Mouse (Mus musculus) MN1 (cell line): ENCODE results near the gene Panx2.

Experiments used
- DNase-seq: peaks from one replicate; pipeline ENCODE4 v3.0.0-alpha.2; 2016; ENCODE audit warnings: low spot score

Gene Panx2

DNA sequence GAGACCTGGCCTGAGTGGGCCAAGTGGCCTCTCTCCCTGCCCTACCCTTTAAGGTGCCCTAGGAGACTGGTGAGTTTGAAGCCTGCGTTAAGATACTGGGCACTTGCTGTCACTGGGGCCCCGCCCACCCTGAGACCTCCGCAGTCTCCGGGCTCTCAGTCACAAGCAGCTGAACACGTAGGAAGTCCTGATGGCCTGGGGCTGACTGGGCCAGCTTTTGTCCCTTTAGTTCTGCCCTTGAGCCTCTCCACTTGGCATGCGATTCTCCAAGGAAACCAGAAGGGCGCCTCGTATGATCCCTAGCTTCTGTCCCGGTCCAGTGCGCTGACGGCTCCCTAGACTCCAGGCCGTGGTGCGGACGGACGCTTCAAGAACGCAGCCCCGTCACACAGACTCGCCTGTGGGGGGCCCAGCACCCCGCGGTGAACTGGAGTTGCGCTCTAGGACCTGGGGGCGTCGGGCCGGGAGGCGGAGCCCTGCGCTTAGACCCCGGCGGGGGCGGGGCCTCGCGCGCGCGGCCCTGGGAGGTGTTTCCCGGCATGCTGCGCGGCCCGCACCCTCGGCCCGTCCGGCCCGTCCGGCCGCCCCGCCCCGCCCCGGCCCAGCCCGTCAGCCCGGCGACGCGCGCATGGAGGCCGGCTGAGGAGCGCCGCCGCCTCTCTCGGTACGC is 16.1 kb downstream of the Panx2 start:
- DNase-seq = peak; percentile 95

DNA sequence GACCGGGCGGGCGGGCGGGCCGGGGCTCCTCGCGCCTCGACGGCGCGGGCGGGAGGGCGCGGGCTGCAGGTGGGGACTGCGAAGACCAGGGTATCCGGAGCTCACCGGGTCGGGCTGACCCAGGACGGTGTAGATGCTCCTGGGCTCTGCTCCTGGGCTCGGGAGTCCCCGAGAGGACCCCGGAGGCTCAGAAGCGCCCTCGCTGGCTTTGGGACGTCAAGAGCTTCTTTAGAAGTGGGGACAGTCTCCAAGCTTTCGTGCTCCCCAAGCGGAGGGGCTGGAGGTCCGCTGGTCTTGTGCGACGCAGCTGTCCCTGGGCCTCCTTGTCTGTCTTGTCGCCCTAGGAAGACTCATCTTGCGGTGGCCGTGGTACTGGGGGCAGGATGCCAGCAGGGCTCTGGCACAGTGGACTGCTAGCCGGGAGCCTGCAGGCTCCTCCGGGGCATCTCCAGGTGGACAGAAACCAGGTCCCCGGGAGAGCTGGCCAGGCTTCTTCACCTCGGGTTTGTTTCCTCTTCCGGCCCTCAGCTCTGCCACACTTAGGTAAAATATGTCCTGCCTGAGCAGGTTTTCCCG is 16.7 kb downstream of the Panx2 start:
- DNase-seq = peak; percentile 71

DNA sequence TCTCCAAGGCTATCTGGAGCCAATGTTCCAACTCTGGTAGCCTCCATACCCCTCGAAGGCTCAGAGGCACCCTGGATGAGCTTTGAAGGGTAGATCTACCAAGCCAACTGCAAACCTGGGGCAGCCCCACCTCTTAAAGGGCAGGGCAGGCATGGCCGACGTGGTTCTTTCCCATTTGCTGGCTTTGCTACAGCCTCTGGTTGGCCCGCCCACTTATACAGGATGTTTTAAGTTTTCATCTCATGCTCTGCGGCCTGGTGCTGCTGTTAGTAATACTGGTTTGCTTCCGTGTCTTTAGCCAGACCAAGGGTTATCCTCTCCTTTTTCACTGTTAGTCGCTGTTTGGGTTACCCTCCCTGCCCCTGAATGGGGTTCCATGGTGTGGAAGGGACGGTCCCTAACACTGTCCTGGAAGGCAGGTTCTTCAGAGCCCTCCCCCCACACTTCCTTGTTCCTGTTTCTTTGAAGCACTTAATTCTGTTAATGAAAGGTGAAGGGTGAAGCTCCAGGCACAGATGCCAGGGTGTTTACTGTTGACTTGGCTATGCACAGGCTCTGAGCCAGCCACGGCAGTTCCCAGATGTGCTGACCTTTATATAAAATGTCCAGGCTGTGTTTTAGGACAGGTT is 18.8 kb downstream of the Panx2 start:
- DNase-seq = peak; percentile 90

DNA sequence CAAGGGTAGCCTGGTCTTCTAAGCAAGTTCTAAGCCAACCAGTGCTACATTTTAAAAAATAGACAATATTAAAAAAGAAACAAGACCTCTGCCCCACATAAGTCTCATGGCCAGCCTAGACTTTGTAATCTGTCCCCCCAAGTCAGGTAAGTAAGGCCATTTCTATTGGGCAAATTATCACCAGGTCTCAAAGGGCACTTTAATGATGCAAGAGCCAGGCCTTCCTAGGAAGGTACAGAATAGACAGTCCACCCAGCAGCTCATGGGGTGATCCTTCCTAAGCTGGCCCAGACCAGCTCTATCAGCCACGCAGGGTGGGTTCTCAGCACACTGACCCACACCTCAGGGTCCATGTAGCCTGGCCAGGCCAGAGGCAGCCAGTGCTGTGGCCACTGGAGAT is 24.4 kb downstream of the Panx2 start:
- DNase-seq = no peak

DNA sequence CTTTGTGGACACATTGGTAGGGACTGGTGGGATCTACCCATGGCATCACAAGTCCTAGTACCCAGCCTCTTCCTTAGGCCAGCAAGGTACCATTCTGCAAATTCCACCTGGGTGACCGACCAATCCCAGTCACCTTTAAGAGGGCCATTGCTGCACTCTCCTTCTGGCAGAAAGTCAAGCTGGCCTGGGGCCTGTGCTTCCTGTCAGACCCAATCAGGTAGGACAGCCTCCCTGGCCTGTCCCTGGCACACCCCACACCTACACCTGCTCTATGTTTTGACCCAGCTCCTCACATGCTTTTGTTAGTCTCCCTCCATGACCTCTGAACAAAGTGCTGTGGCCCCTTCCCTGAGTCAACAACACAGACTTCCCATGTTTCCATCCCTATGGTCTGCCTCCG is 25.3 kb downstream of the Panx2 start:
- no peak for DNase-seq

DNA sequence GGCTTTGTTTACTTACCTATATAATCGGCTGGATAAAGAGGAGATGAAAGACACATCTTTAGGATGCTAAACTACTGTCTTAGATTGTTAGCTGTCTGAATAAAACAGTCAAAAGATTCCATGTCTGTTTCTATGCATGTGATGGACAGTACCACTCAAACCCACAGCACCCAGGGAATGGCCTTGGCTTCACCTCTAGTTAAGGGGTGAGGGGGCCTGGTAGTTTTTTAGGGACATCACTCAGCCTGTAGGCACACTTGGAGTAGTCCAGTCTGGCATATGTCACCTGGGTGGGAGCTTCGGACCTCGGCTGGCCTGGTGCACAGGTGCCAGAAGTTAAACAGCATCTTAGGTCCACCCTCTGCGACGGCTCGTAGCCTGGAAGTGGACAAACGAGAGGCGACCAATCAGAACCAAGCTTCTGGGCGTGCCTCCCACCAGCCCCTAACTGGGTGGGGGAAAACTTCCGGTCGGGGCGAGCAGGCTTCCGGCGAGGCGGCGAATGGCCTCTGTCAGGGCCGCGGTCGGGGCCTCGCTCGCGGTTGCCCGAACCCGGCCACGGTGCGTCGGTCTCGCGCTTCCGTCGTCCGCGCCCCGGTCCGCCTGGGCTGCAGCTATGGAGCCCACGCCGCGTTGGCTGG is 29.2 kb downstream of the Panx2 start, which contains the start of gene Selenoo:
Gene Selenoo (plus strand): TSS at position 478 of the 641 bp plus-strand sequence.
- peak; percentile 95 for DNase-seq

DNA sequence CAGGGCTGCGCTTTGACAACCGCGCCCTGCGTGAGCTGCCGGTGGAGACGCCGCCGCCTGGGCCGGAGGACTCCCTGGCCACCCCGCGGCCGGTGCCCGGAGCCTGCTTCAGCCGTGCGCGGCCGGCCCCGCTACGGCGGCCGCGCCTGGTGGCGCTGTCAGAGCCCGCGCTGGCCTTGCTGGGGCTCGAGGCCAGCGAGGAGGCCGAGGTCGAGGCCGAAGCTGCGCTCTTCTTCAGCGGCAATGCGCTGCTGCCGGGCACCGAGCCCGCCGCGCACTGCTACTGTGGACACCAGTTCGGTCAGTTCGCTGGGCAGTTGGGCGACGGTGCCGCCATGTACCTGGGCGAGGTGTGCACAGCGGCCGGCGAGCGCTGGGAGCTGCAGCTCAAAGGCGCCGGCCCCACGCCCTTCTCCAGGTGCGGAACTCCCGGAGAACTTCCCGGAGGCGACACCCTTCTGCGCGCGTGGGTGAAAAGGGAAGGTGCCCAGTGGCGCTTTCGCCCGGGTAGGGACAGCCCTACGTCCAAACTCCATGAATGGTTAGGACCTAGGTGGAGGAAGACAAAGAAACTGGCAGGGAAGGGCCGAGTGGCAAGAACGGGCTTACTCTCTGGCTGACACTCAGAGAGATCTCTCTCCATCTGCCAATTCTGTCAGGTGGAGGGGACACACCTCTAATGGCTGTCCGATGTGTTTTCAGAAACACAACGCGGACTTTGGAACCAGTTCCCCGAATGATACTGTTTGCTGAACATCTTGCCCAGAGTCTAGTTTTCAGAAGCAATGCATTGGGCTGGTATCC is 29.9 kb downstream of the Panx2 start:
- peak; percentile 70 for DNase-seq

DNA sequence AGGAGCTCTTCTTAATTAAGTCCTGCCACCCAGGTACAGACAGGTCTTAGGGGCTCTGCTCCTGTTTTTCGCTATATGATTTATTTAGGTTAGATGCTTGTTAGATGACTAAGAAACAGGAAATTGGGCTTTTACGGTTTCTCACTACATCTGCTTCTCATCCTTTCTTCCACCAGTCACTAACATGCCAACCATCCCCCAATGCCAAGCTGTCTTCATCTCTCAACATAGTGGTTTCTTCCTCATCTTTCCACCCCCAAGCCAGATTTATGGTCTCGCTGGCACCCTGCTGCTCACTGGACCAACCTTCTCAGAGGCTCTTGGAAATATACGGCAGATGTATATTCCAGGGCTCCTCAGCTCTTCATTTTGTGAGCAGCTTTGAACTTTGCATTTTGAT is 31.1 kb downstream of the Panx2 start:
- DNase-seq = peak; percentile 51

DNA sequence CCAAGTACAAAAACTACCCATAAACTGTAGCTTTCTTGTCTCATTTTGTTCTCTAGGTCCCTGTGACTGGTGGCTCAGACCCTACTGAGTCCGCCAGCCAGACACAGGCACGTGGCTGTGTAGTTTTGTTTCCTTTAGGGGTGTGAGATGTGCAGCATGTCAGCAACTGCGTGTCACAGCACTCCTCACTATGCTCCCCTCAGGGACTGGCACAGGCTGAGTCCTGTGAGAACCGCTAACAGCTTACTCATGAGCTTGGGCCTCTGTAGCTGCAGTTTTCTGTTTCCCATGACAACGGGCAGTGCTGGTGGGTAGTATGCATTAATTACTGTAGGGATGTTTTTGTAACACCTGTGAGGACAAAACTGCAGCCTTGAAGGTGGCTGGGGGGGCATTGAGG is 32.6 kb downstream of the Panx2 start:
- no peak for DNase-seq

DNA sequence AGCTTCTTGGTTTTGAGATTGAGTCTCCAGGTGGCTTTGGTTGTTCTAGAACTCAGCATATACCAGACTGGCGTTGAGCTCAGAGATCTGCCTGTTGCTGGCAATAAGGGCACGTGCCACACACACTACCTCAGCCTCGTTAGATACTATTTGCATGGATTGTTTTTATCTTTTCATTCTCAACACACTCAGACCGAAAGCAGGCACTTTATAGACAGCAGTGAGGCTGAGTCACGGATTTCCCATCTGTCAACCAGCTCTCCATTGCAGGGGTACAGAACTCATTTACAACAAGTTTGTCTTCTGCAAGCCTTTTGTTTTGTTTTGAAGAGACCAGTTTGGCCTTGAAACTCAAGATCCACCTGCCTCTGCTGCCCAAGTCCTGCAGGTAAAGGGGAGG is 37.9 kb downstream of the Panx2 start:
- DNase-seq = no peak

DNA sequence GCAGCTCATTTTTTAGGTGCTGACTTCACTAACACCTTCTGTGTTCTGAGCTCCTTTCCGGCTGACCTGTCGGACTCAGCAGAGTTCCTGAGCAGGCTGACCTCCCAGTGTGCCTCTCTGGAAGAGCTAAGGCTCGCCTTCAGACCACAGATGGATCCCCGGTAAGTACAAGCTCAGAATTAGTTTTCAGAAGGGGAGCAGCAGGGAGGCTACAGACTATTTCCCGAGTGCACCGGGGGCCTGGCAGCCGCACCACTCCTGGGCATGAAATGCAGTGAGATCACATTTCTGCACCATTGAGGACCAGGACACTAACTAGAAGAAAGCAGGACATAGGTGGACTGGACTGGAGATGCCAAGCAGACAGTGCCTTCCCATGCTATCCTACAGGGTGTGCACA is 39.1 kb downstream of the Panx2 start:
- no peak for DNase-seq

DNA sequence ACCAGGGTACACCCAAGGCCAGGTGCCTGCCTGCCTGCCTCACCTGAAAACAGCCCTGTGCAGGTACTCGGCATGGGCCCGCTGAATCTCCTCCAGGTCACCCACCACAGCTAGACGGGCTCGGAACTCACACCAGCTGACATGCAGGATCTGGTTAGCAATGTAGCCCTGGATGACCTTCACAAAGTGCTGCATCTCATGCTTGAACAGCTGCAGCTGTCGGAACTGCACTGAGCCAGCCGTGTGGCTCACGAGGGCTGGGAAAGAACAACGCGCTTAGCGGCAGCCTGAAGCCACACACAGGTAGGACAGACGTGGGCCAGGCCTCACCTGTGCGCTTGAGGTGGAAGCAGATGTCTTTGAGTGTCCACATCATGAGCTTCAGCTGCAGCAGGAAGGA is 41.3 kb downstream of the Panx2 start:
- no peak for DNase-seq

DNA sequence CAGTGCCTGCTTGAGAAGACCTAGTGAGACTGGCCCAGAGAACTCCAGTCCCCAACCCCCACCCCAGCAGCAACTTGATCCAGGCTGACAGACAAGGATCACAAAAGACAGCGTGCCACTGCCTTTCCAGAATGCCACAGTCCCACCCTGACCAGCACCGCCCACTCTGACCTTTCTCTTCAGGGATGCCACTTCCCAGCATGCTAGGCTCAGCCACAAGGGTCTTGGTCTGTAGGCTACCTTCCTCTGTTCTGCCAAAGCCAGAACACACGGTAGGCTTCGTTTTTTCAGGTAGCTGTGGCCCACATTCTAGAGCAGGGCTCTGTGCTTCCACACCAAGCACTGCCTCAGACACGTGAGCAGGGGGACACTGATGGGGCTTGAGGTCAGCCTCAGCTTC is 43.1 kb downstream of the Panx2 start:
- DNase-seq = no peak

DNA sequence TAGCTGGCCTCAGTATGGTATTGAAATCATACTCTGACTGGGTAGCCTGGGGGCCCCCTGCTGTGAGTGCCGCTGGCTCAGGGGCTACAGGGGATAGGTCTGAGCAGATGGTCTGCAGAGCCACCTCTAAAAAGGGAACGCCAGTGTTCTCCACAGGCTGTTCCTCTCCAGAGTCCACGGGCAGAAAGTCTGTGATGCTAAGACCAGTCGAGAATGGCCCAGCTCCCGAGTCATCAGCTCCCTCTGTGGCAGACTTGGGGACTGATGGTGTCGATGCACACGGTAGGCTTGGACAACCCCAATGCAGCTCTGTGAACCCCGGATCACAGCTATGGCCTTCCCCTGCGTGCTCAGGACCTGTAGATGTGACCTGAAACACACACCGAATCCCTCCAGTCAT is 44.4 kb downstream of the Panx2 start:
- no peak for DNase-seq

DNA sequence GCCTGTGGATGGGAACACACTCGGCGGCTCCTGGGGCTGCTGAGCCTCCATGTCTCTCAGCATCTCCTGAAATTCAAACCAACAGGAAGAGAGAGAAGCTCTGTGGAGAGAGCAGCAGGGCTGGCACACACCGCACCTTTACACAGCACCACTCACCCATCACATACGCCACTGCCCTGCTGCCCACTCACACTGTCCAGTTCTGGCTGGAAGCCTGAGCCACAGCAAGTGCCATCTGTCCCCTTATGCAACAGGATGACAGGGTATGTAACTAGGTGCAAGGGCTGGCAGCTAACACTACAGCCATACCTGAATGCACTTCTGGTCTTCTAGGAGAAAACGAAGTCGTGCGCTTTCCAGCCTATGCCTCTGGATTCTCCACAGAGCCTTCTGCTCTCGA is 44.9 kb downstream of the Panx2 start:
- DNase-seq = no peak

DNA sequence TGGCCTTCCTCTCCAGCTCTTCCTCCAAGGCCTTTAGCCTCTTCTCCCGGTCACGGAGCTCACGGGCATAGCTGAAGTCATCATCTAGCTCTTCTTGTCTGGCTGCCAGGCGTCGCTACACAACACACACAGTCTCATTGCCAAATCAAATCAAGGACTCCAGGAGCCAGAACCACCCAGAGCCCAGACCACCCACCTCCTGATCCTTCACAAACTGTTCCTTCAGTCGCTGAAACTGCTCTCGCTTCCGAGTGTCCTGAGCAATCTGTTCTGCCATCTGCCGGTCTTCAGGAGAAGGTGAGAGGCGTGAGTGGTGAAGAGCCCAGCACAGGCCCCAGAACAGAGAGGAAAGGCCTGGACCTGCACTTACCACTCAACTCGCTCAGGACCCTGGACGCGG is 46.5 kb downstream of the Panx2 start:
- DNase-seq = no peak

DNA sequence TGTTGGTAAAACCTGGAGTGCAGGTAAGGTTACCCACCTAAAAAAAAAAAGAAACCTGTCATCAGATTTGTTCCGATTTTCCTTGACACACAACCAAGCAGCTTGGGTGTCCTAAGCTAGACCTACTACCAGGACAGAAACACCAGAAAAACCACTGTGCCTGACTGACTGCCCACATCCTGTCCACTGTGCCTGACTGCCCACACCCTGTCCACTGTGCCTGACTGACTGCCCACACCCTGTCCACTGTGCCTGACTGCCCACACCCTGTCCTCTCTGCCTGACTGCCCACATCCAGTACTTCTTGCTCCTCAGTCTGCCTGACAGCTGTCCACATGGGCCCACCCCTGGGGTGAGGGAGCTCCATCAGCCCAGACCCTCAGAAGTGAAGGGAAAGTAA is 47.4 kb downstream of the Panx2 start:
- DNase-seq = no peak

DNA sequence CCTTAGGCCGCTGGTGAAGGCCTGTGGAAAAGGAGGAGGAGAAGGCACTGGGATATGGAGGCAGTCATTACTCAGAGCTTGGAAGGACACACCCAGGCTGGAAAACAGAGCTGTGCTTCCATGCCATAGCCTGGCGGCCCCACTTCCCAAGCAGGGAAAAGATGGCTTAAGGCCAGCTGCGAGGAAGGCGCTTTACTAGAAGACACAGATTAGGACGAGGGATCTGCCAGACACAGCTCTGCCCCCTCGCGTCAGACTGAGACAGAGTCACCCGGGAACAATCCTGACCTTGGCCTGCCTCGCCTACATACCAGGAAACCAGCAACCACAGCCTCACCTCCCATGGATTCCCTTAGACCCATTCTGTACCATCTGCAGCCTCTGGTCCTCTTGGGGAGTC is 50.6 kb downstream of the Panx2 start:
- DNase-seq = peak; percentile 92

DNA sequence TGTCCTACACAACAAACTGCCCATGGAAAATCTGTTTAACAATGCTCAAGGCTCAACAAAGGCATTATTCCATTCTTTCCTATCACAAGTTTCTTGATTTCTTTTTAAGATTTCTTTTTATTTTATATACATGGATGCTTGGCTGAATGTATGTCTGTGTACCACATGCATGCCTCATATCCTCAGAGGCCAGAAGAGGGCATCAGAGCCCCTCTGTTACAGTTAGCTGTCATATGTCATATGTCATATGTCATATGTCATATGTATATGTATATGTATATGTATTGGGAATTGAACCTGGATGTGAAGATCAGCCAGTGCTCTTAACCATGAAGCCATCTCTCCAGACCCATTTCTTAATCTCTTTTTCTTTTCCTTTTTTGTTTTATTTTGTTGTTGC is 58.5 kb downstream of the Panx2 start:
- DNase-seq = no peak

DNA sequence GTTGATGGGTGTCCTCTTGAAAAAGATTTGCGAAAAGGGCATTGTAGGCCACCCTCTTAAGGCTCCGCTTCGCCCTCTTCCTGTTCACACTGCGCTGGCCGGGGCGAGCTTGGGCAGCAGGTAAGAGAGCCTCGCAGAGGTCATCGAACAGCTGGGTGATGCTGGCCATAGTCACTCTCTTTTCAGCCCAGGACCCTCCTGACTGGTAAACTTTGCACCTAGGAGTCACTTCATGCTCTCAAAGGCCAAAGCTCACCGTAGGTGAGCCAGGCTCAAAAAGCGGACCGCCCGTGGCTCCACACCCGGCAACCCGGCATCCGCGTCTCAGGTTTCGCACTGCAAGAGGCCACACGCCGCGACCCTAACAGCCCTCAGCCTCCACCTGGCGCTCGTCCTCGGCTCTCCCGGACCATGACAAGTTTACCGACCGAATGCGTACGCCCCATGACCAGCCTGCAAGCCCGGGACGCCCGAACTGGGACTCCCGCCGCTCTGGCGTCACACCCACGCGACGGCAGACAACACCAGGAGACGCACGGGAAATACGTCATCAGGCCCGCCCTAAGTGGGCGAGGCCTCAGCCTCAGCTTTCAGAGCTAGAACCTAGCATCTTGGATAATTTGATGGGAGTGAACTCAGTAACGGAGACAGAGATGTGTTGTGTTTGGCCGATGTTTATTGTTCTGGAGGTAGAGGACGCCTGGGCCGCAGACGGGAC is 63.3 kb downstream of the Panx2 start, which contains the start of gene Tubgcp6:
Gene Tubgcp6 (minus strand): TSS at position 464 of the 718 bp plus-strand sequence.
- peak; percentile 96 for DNase-seq
